8 mouse cellular contexts compared by ENCODE assay signal in the genomic region with DNA sequence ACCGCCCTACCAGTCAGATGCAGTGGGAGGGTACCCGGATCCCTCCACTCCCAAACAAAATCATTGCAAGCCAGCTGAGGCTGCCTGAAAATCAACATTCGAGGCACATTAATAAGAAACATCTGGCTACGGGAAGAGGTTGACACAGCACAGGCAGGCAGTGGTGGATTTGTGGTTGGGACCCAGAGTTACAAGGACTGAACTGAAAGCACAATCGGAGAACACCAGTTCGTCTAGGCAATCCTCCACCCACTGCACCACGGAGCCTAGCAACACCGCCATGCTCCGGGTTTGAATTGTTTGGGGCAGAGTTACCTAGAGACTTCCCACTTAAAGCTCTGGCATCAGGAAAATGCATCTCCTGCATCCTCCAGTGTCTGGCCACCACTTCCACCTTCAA. TPM values are rescaled to one million over a fixed set of nuclear protein-coding genes. Genes with fewer than 3 reads are reported as not detected.
A peak's percentile ranks its signal among the peaks of the same experiment; 100 is the strongest.
DNase-seq lines count a peak whose midpoint lies in the region; ATAC-seq and TF ChIP-seq lines count a peak whose summit lies in the region.

No protein-coding gene starts in this region.

- peak overlapping the region; percentile 92; the same call in 1 of the 2 replicates for H3K4me2 ChIP-seq in liver, embryonic 11.5 days
- H3K4me2 ChIP-seq in liver, embryonic 12.5 days, result no peak overlapping the region
- peak overlapping the region; percentile 99 for H3K4me2 ChIP-seq in forebrain, embryonic 16.5 days (ENCODE audit: low read length)
- H3K4me2 ChIP-seq in intestine, postnatal 0 days (replicated peaks; ENCODE audit: low read depth), result peak overlapping the region; percentile 97
- H3K4me2 ChIP-seq in neural tube, embryonic 13.5 days, result peak overlapping the region; percentile 91

- ATAC-seq in liver, embryonic 11.5 days (replicated peaks; ENCODE audit: low FRiP score), result no peak
- no peak for ATAC-seq in liver, embryonic 12.5 days
- ATAC-seq in forebrain, embryonic 16.5 days, result no peak; the same call in 1 of the 2 replicates
- ATAC-seq in intestine, postnatal 0 days, result no peak
- ATAC-seq in neural tube, embryonic 13.5 days (ENCODE audit: low read depth), result peak; percentile 46; the same call in 1 of the 2 replicates

- H3K27ac ChIP-seq in liver, embryonic 11.5 days (ENCODE audit: low read depth, low read length), result no peak overlapping the region
- no peak overlapping the region for H3K27ac ChIP-seq in liver, embryonic 12.5 days
- no peak overlapping the region for H3K27ac ChIP-seq in forebrain, embryonic 16.5 days (ENCODE audit: low read length)
- no peak overlapping the region for H3K27ac ChIP-seq in intestine, postnatal 0 days (ENCODE audit: low read depth, low read length)
- peak overlapping the region; percentile 82 for H3K27ac ChIP-seq in neural tube, embryonic 13.5 days (replicated peaks)

- H3K9me3 ChIP-seq in liver, embryonic 11.5 days (ENCODE audit: control insufficient read depth, low read length), result no peaks in the 10 kb centered on the region
- H3K9me3 ChIP-seq in liver, embryonic 12.5 days (replicated peaks), result no peaks in the 10 kb centered on the region
- H3K9me3 ChIP-seq in forebrain, embryonic 16.5 days (ENCODE audit: control insufficient read depth, low read length), result no peaks in the 10 kb centered on the region
- no peaks in the 10 kb centered on the region for H3K9me3 ChIP-seq in intestine, postnatal 0 days (ENCODE audit: control insufficient read depth)
- H3K9me3 ChIP-seq in neural tube, embryonic 13.5 days, result no peaks in the 10 kb centered on the region

- no peaks in the 10 kb centered on the region; the same call in 1 of the 2 replicates for H3K4me1 ChIP-seq in liver, embryonic 11.5 days (replicated peaks; ENCODE audit: control insufficient read depth, insufficient read depth, low read length)
- H3K4me1 ChIP-seq in liver, embryonic 12.5 days, result no peaks in the 10 kb centered on the region
- H3K4me1 ChIP-seq in forebrain, embryonic 16.5 days (replicated peaks; ENCODE audit: control insufficient read depth, insufficient read depth, low read length), result peaks cover 8% of the 10 kb centered on the region
- H3K4me1 ChIP-seq in intestine, postnatal 0 days (replicated peaks; ENCODE audit: control insufficient read depth, insufficient read depth, low read length), result no peaks in the 10 kb centered on the region
- peaks cover 35% of the 10 kb centered on the region for H3K4me1 ChIP-seq in neural tube, embryonic 13.5 days (replicated peaks)

- H3K9ac ChIP-seq in liver, embryonic 11.5 days (ENCODE audit: low read depth, low read length), result no peak overlapping the region
- no peak overlapping the region for H3K9ac ChIP-seq in liver, embryonic 12.5 days
- H3K9ac ChIP-seq in forebrain, embryonic 16.5 days (replicated peaks; ENCODE audit: low read depth, low read length), result no peak overlapping the region
- no peak overlapping the region for H3K9ac ChIP-seq in intestine, postnatal 0 days (ENCODE audit: low read depth, low read length)
- peak overlapping the region; percentile 94 for H3K9ac ChIP-seq in neural tube, embryonic 13.5 days

- H3K36me3 ChIP-seq in liver, embryonic 11.5 days (ENCODE audit: control insufficient read depth, insufficient read depth, low read length), result no peaks in the 10 kb centered on the region
- H3K36me3 ChIP-seq in liver, embryonic 12.5 days, result no peaks in the 10 kb centered on the region
- H3K36me3 ChIP-seq in forebrain, embryonic 16.5 days (ENCODE audit: control insufficient read depth, insufficient read depth), result no peaks in the 10 kb centered on the region
- H3K36me3 ChIP-seq in intestine, postnatal 0 days (ENCODE audit: control insufficient read depth, insufficient read depth), result no peaks in the 10 kb centered on the region
- H3K36me3 ChIP-seq in neural tube, embryonic 13.5 days, result 0 out of 2 replicates have a peak, but pooled peaks cover 6% of the 10 kb centered on the region

- no peak overlapping the region for H3K4me3 ChIP-seq in liver, embryonic 11.5 days (ENCODE audit: low read depth, low read length)
- H3K4me3 ChIP-seq in liver, embryonic 12.5 days, result no peak overlapping the region
- peak overlapping the region; percentile 72 for H3K4me3 ChIP-seq in forebrain, embryonic 16.5 days (replicated peaks; ENCODE audit: low read length)
- peak overlapping the region; percentile 68 for H3K4me3 ChIP-seq in intestine, postnatal 0 days (ENCODE audit: low read depth, low read length)
- peak overlapping the region; percentile 76 for H3K4me3 ChIP-seq in neural tube, embryonic 13.5 days

- peaks cover 17% of the 10 kb centered on the region for H3K27me3 ChIP-seq in liver, embryonic 11.5 days (replicated peaks; ENCODE audit: control insufficient read depth, insufficient read depth, low read length)
- peaks cover 35% of the 10 kb centered on the region for H3K27me3 ChIP-seq in liver, embryonic 12.5 days (replicated peaks)
- no peaks in the 10 kb centered on the region for H3K27me3 ChIP-seq in forebrain, embryonic 16.5 days (replicated peaks; ENCODE audit: control insufficient read depth, insufficient read depth, low read length)
- no peaks in the 10 kb centered on the region; the same call in 1 of the 2 replicates for H3K27me3 ChIP-seq in intestine, postnatal 0 days (replicated peaks; ENCODE audit: control insufficient read depth, insufficient read depth, low read length)
- no peaks in the 10 kb centered on the region for H3K27me3 ChIP-seq in neural tube, embryonic 13.5 days

- TF ChIP-seq CTCF in intestine, postnatal 0 days (IDR thresholded peaks at IDR 0.05; ENCODE audit: low read depth), result no peak

- 36% methylated on average over 9 of the region's 9 CpGs for WGBS in liver, embryonic 11.5 days
- 34% methylated on average over 9 of the region's 9 CpGs for WGBS in liver, embryonic 12.5 days (ENCODE audit: insufficient replicate concordance)
- 43% methylated on average over 9 of the region's 9 CpGs for WGBS in forebrain, embryonic 16.5 days
- 42% methylated on average over 9 of the region's 9 CpGs for WGBS in intestine, postnatal 0 days
- 28% methylated on average over 9 of the region's 9 CpGs for WGBS in neural tube, embryonic 13.5 days

- DNase-seq in liver, embryonic 11.5 days (ENCODE audit: low spot score), result no peak
- DNase-seq in adrenal gland, adult 8-10 months, result no peak
- no peak for DNase-seq in B cell, adult 2 months
- no peak for DNase-seq in spleen, postnatal 10 days (ENCODE audit: low spot score in 2 of 2)

RNA-seq across cellular contexts. Expression of a gene that starts 1.1 kb away (rescaled TPM):
- 1.3 and 1.7 TPM in 2 replicates for polyA plus RNA-seq in liver, embryonic 11.5 days (2014; fragmentation: Nextera tagmentation; extraction: Ambion mirVana)
- polyA plus RNA-seq in liver, embryonic 12.5 days (2016; fragmentation: Nextera tagmentation; extraction: Ambion mirVana), result 0.51 and 0.56 TPM in 2 replicates
- polyA plus RNA-seq in forebrain, embryonic 16.5 days (2015; fragmentation: Nextera tagmentation; extraction: Ambion mirVana), result 9.0 and 11.9 TPM in 2 replicates
- polyA plus RNA-seq in intestine, postnatal 0 days (2015; fragmentation: Nextera tagmentation; extraction: Ambion mirVana), result 1.7 and 2.0 TPM in 2 replicates
- 12.3 and 13.8 TPM in 2 replicates for polyA plus RNA-seq in neural tube, embryonic 13.5 days (2015; fragmentation: Nextera tagmentation; extraction: Ambion mirVana)
- 10 to 100 TPM; 10.7 to 14.3 (median 12.0) TPM for total RNA-seq in adrenal gland, adult 8-10 months (2022)

Comparison
In these comparisons a context has a peak if more than half of its experiments do, and no peak if none do; other contexts are left out.
1. H3K4me3 ChIP-seq: peak in forebrain, embryonic 16.5 days (single experiment), intestine, postnatal 0 days (single experiment) and neural tube, embryonic 13.5 days (single experiment); none in liver, embryonic 11.5 days (single experiment) and liver, embryonic 12.5 days (single experiment).